Mouse (Mus musculus) ovary, adult 10 weeks (tissue): ENCODE results near the gene Aaed1. TPM values are rescaled to one million over a fixed set of nuclear protein-coding genes. Genes with fewer than 3 reads are reported as not detected.

Source experiments
- polyA plus RNA-seq: library from polyadenylated mRNA; stranded (reverse); fragments of 350-450 nt; fragmentation: Illumina TruSeq; extraction: RNeasy Lipid Tissue Mini Kit (QIAGEN cat#74804); gene quantifications from one replicate; pipeline ENCODE4 v1.2.3, GENCODE M21; 2014

Aaed1 gene
- 118 TPM for polyA plus RNA-seq

GRCm38 (mm10) chr13:64312024-64312915, at the start of gene Aaed1:
Gene Aaed1, minus strand, starts transcription at chr13:64312710.

DNA sequence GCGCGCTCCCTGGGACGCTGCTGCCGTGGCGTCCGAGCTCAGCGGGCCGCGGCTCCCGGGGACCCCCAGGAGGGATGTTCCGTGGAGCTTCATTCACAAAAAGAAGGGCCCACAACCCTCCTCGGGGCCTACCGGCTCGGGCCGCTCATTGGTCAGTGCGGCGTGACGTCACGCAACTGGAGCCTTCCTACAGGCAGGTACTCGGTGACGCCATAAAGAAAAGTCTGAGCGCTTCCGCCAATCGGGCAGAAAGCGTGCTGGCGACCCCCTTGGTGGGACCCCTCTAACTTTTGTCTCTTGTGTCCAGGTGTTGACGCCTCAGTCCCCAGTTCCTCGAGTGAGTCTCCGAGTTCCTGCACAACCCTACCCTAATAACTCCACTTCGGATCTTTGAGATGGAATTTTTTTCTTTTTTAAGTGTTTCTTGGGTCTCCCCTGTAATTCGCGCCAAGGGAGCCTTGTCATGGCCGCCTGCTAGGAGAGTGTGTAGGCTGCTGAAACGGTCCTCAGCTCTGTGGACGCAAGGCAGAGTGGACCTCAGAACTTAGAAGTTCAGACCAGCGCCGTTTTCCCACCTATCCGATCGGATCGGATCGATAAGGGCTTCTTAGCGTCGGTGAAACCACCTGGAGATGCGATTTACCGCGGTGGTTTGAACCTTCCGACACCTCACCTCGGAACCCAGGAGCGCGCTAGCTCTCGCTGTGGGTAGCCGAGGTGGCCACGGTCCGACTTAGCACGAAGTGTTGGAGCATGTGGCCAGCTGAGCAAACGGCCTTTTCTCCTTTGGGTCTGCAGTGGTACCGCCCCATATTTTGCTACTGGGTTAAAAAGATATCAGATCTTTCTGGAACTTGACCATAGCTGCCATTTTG, 37.4 kb downstream of the Aaed1 start, which contains the start of gene Cdc14b:
Gene Cdc14b (minus strand): TSS at position 412 of the 875 bp plus-strand sequence.

Other genes with a start within 250 kb of the Aaed1 start
- gene Hsd17b3, start 223.5 kb downstream of the Aaed1 start, polyA plus RNA-seq = 1.5 TPM
- 10.6 TPM for gene Slc35d2, start 183.3 kb downstream of the Aaed1 start, polyA plus RNA-seq
- gene Zfp367, start 159.5 kb downstream of the Aaed1 start, polyA plus RNA-seq = 56.6 TPM
- 12.2 TPM for gene Habp4, start 150.9 kb downstream of the Aaed1 start, polyA plus RNA-seq
- 16.5 TPM for gene Cdc14b, start 37.4 kb downstream of the Aaed1 start, polyA plus RNA-seq
- 644 TPM for gene Ctsl, start 58.2 kb upstream of the Aaed1 start, polyA plus RNA-seq
- gene Cdk20, start 119.6 kb upstream of the Aaed1 start, polyA plus RNA-seq = 2.0 TPM
- not detected for gene Fam240b, start 185.1 kb upstream of the Aaed1 start, polyA plus RNA-seq